Mouse (Mus musculus): ENCODE results near the gene Gpr135.
"Not testable (repeated sequence)": the region's sequence is repeated elsewhere in the genome, so short reads cannot be mapped to it uniquely, and the experiment has no call there.

Gene Gpr135

GRCm38 (mm10) chr12:72053303-72053702 is 17.6 kb downstream of the Gpr135 start:
- DNase-seq (ENCODE audit: low spot score in 2 of 2): no peak

- no peak for DNase-seq (ENCODE audit: low spot score in 2 of 2)
Observed at GRCm38 (mm10) chr12:72052571-72052970, 18.4 kb downstream of the Gpr135 start.

- no peak for DNase-seq (ENCODE audit: low spot score in 2 of 2)
Observed at GRCm38 (mm10) chr12:72050821-72051220, 20.1 kb downstream of the Gpr135 start.

- not testable (repeated sequence) for DNase-seq (ENCODE audit: low spot score in 2 of 2)
Observed at GRCm38 (mm10) chr12:72050156-72050555, 20.8 kb downstream of the Gpr135 start.

GRCm38 (mm10) chr12:72047513-72047912 is 23.4 kb downstream of the Gpr135 start:
- no peak for DNase-seq (ENCODE audit: low spot score in 2 of 2)

GRCm38 (mm10) chr12:72041238-72041637 is 29.7 kb downstream of the Gpr135 start:
- no peak for DNase-seq (ENCODE audit: low spot score in 2 of 2)

GRCm38 (mm10) chr12:72039501-72039900 is 31.4 kb downstream of the Gpr135 start:
- no peak for DNase-seq (ENCODE audit: low spot score in 2 of 2)

GRCm38 (mm10) chr12:72038866-72039265 is 32.1 kb downstream of the Gpr135 start:
- DNase-seq (ENCODE audit: low spot score in 2 of 2): no peak

- DNase-seq (ENCODE audit: low spot score in 2 of 2): no peak
Observed at GRCm38 (mm10) chr12:72037049-72037448, 33.9 kb downstream of the Gpr135 start.

- DNase-seq (ENCODE audit: low spot score in 2 of 2): no peak
Observed at GRCm38 (mm10) chr12:72036097-72036661, 34.7 kb downstream of the Gpr135 start.

GRCm38 (mm10) chr12:72031794-72032193 is 39.1 kb downstream of the Gpr135 start:
- no peak for DNase-seq (ENCODE audit: low spot score in 2 of 2)

GRCm38 (mm10) chr12:72031171-72031570 is 39.8 kb downstream of the Gpr135 start:
- no peak for DNase-seq (ENCODE audit: low spot score in 2 of 2)

- DNase-seq (ENCODE audit: low spot score in 2 of 2): no peak
Observed at GRCm38 (mm10) chr12:72025275-72025795, 45.6 kb downstream of the Gpr135 start.

- DNase-seq (ENCODE audit: low spot score in 2 of 2): no peak
Observed at GRCm38 (mm10) chr12:72023572-72023971, 47.4 kb downstream of the Gpr135 start.

GRCm38 (mm10) chr12:72022790-72023189 is 48.1 kb downstream of the Gpr135 start:
- no peak for DNase-seq (ENCODE audit: low spot score in 2 of 2)

GRCm38 (mm10) chr12:72021543-72021942 is 49.4 kb downstream of the Gpr135 start:
- DNase-seq (ENCODE audit: low spot score in 2 of 2): no peak

- DNase-seq (ENCODE audit: low spot score in 2 of 2): no peak
Observed at GRCm38 (mm10) chr12:72020285-72020684, 50.6 kb downstream of the Gpr135 start.

Data from left cerebral cortex, adult 9 months (tissue).